Mouse (Mus musculus) heart, embryonic 12.5 days (tissue): ENCODE measurements around the gene Fam241b. TPM values are rescaled to one million over a fixed set of nuclear protein-coding genes. Genes with fewer than 3 reads are reported as not detected.

Experiments used
- ATAC-seq: fragments of 200-750 bp; cut with Nextera tagmentation; 2 replicates; pipeline ENCODE4 v1.8.0; 2017; ENCODE audit warnings: moderate TSS enrichment, moderate library complexity; ENCODE audit not compliant: insufficient number of reproducible peaks, low FRiP score
- H3K27ac ChIP-seq: fragments of 300-500 bp; sonication (generic); 2 replicates; pipeline ENCODE4 v1.5.1; 2016; ENCODE audit warnings: mild to moderate bottlenecking, moderate library complexity; ENCODE audit not compliant: poor library complexity, severe bottlenecking
- H3K27me3 ChIP-seq: fragments of 300-500 bp; sonication (generic); replicated peaks from 2 replicates; pipeline ENCODE4 v1.6.1; 2016; ENCODE audit warnings: mild to moderate bottlenecking, moderate library complexity
- H3K36me3 ChIP-seq: fragments of 300-500 bp; sonication (generic); 2 replicates; pipeline ENCODE4 v1.6.1; 2016; ENCODE audit warnings: mild to moderate bottlenecking, moderate library complexity
- H3K4me1 ChIP-seq: fragments of 300-500 bp; sonication (generic); replicated peaks from 2 replicates; pipeline ENCODE4 v1.6.1; 2016; ENCODE audit warnings: mild to moderate bottlenecking
- H3K4me2 ChIP-seq: fragments of 300-500 bp; sonication (generic); 2 replicates; pipeline ENCODE4 v1.6.1; 2016; ENCODE audit warnings: mild to moderate bottlenecking, moderate library complexity
- H3K4me3 ChIP-seq: fragments of 300-500 bp; sonication (generic); 2 replicates; pipeline ENCODE4 v1.5.1; 2016; ENCODE audit warnings: mild to moderate bottlenecking
- H3K9ac ChIP-seq: fragments of 300-500 bp; sonication (generic); 2 replicates; pipeline ENCODE4 v1.6.1; 2016; ENCODE audit warnings: mild to moderate bottlenecking, moderate library complexity
- H3K9me3 ChIP-seq: fragments of 300-500 bp; sonication (generic); replicated peaks from 2 replicates; pipeline ENCODE4 v1.6.1; 2016; ENCODE audit warnings: mild to moderate bottlenecking, moderate library complexity
- WGBS: fragments of 180-500 bp; shearing (Covaris S2); methylation state at CpG from one replicate; pipeline ENCODE4 v1.1.7; 2016; 5-methylcytosine and 5-hydroxymethylcytosine counted together
- polyA plus RNA-seq: library from polyadenylated mRNA; unstranded; fragments of >200 nt; fragmentation: Nextera tagmentation; extraction: Ambion mirVana; gene quantifications from 2 replicates; pipeline ENCODE4 v1.2.1, GENCODE M21; 2016

Fam241b gene
- polyA plus RNA-seq, 1 experiment from 2014 or later: 3.7 TPM

DNA sequence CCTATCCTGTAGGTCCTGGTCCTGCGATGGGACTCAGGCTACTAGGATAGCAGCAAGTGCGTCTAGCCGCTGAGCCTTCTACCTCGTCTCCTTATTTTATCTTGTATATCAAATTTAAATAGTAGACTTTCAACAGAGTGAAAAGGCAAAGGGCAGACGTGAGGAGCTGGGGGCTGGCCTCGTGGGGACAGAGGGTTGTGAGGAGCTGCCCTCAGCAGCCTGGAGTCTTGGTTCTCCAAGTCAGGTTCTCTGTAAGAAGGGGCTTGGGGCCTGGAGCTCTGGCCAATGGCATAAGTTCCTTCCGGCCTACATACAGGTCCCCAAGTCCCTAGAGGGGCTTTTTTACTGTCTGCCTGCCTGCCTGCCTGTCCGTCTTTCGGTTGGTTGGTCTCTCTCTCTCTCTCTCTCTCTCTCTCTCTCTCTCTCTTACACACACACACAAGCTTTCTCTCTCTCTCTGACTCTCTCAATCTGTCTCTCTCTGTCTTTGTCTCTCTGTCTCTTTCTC is 30.3 kb upstream of the Fam241b start:
- 37% methylated on average over 9 of the region's 9 CpGs for WGBS
- Histone ChIP-seq H3K36me3 (no peaks in the 10 kb centered on the region), H3K9me3 (peaks cover 6% of the 10 kb centered on the region; the same call in 1 of the 2 replicates), H3K27me3 (peaks cover 17% of the 10 kb centered on the region; the same call in 1 of the 2 replicates), H3K9ac (no peak overlapping the region), H3K27ac (no peak overlapping the region), H3K4me1 (no peaks in the 10 kb centered on the region), H3K4me3 (no peak overlapping the region), H3K4me2 (no peak overlapping the region)
- no peak for ATAC-seq

DNA sequence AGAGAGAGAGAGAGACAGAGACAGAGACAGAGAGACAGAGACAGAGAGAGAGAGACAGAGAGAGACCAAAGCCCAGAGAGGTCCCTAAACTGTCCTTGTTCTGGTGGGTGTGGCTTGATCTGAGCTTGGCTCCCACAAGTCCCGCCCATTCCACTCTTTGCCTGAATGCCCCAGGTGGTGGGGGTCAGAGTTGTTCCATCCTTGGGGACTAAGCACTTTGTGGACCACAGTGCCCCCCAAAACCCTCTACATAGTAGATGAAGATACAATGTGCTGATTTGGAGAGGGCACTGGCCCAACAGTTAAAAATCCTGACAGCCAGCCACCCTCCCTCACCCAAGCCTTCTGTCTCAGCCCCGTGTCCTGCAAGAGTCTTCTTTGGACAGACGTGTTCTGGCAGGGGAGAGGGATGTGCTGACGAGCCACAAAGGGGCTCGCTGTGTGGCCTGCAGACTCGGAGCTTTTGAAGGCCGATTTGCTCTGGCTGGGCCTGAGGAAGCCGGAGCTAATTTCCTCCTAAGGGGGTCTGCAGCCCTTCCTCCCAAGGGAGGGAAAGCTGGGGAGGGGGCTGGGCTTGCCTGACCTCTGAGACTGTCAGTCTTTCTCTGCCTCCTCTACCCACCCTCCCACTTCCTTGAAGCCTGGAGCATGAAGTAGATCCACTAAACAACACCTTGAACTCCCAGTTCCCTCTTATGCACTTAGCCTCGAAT is 29.3 kb upstream of the Fam241b start:
- no peak for ATAC-seq
- H3K9me3 ChIP-seq: 0 out of 2 replicates have a peak, but pooled peaks cover 1% of the 10 kb centered on the region
- peaks cover 17% of the 10 kb centered on the region; the same call in 1 of the 2 replicates for H3K27me3 ChIP-seq
- H3K27ac ChIP-seq: no peak overlapping the region
- H3K9ac ChIP-seq: no peak overlapping the region
- WGBS: 6% methylated on average over 9 of the region's 9 CpGs
- no peak overlapping the region for H3K4me3 ChIP-seq
- H3K4me1 ChIP-seq: no peaks in the 10 kb centered on the region
- H3K4me2 ChIP-seq: no peak overlapping the region
- no peaks in the 10 kb centered on the region for H3K36me3 ChIP-seq

DNA sequence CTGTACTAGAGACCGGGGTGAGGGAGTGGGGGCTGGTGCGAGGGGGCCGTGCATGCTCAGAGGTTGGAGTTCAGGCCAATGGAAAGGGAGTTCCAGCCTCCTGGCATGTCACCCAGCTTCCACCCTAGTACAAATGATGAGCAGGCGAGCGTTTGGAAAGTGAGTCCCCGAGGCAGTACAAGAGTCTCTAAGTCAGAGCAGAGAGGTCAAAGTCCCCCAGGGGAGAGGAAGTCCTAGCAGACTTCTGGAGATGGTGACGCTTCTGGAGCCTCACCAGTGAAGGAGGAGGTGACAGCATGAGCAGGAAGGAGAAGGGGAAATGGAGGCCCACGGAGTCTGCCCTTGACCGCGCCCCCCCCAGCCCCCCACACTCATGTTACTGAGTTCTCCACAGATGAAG is 18.7 kb upstream of the Fam241b start:
- Histone ChIP-seq H3K9ac (no peak overlapping the region), H3K4me3 (no peak overlapping the region), H3K27ac (no peak overlapping the region), H3K27me3 (no peaks in the 10 kb centered on the region), H3K9me3 (peaks cover 6% of the 10 kb centered on the region; the same call in 1 of the 2 replicates), H3K4me2 (no peak overlapping the region), H3K36me3 (no peaks in the 10 kb centered on the region), H3K4me1 (no peaks in the 10 kb centered on the region)
- no peak for ATAC-seq
- WGBS: 53% methylated on average over 10 of the region's 10 CpGs

DNA sequence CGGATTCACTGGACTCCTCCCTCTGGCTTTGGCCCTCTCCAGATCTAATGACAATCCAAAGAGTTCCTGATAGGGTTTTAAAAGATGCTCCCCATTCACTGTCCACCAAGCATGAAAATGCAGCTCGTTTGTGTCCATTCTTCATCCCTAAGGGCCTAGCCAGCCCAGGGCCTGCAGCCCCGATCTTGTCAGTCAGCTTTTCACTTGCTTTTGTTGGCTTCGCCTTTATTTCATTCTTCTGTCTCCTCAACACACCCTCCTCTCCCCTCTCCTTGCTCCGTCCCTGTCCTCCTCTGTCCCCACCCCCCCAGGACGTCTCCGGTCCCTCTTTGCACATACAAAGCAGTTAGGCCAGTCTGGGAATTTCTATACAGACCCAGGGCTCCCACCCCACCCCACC is 6.2 kb upstream of the Fam241b start:
- Histone ChIP-seq H3K9ac (no peak overlapping the region), H3K4me2 (no peak overlapping the region), H3K27ac (no peak overlapping the region), H3K27me3 (peaks cover 60% of the 10 kb centered on the region), H3K4me1 (no peaks in the 10 kb centered on the region), H3K36me3 (no peaks in the 10 kb centered on the region), H3K4me3 (no peak overlapping the region), H3K9me3 (no peaks in the 10 kb centered on the region; the same call in 1 of the 2 replicates)
- 59% methylated on average over 7 of the region's 7 CpGs for WGBS
- no peak for ATAC-seq

DNA sequence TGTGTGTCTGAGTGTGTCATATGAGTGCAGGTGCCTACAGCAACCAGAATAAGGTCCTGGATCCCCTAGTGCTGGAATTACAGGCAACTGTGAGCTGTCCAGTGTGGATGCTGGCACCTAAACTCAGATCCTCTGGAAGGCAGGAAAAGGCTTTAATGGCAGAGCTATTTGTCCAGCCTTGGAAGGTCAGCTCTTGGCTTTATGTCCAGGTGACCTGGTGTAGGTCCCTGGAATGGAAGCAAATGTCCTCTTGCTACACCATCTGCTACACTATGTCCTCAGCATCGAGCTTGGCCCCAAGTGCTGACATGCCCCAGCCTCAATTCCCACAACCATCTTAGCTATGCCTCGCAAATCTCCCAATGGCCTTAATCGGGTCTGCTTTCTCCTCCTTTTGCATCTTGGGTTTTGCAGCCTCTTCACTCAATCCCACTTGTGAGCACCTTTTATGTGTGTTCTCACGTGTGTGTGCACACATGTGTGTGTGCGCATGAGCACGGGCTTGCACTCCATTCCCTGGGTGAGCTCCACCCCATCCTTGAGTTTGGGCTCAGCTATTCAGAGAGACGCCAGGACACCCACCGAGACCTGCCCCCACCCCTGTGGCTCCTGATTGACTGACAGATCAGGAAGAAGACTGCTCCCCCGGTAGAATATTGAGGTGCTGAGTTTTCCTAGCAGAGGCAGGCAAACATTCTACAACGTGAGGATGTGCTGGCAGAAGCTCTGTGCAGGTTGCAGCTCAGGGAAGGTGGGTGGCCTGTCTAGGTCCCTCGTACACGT is 3.9 kb upstream of the Fam241b start:
- ATAC-seq: no peak
- Histone ChIP-seq H3K4me1 (no peaks in the 10 kb centered on the region), H3K4me2 (no peak overlapping the region), H3K27ac (no peak overlapping the region), H3K36me3 (no peaks in the 10 kb centered on the region), H3K9ac (no peak overlapping the region), H3K9me3 (no peaks in the 10 kb centered on the region), H3K4me3 (no peak overlapping the region), H3K27me3 (peaks cover 75% of the 10 kb centered on the region)
- WGBS: 51% methylated on average over 12 of the region's 12 CpGs

DNA sequence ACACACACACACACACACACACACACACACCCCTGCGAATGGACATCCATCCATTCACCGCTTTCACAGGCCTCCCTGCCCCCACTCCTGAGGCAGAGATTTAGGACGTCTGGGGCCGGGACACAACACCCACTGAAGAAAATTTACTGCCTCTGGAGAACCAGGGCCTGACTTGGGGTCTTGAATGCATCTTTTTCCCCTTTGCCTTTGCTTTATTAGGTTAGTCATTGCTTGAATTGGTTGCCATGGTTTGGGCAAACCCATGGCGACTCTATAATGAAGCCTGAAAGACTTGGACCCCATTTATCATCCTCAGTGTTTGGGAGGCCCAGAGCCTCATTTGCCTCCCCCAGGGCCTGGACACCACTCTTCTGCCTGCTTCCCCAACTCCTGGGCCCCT is 2.2 kb upstream of the Fam241b start:
- H3K4me1 ChIP-seq: no peaks in the 10 kb centered on the region
- H3K4me2 ChIP-seq: no peak overlapping the region
- no peak for ATAC-seq
- H3K27me3 ChIP-seq: peaks cover 73% of the 10 kb centered on the region
- H3K36me3 ChIP-seq: no peaks in the 10 kb centered on the region
- H3K4me3 ChIP-seq: no peak overlapping the region
- 71% methylated on average over 5 of the region's 5 CpGs for WGBS
- H3K27ac ChIP-seq: no peak overlapping the region
- H3K9me3 ChIP-seq: no peaks in the 10 kb centered on the region
- H3K9ac ChIP-seq: no peak overlapping the region

DNA sequence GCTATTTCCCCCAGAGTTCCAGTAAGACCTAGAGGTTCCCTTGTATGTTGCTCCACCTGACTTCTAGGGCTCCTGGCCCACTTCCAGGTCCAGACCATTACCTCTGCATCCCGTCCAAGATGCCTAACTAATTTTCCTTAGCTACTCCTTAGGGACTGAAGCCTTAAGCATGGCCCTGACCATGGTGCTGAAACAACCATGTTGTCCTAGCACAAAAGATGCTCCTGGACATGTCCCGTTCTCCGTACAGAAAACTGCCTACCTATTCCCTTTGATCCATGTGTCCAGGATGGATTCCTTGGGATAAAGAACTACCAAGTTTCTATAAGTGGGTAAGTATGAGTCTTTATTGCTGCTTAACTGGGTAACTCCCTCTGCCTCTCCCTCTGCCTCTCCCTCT is 5.7 kb downstream of the Fam241b start:
- Histone ChIP-seq H3K4me1 (peaks cover 7% of the 10 kb centered on the region; the same call in 1 of the 2 replicates), H3K27ac (no peak overlapping the region), H3K36me3 (no peaks in the 10 kb centered on the region), H3K9ac (no peak overlapping the region), H3K9me3 (no peaks in the 10 kb centered on the region), H3K4me3 (no peak overlapping the region), H3K27me3 (peaks cover 81% of the 10 kb centered on the region), H3K4me2 (no peak overlapping the region)
- 17% methylated on average over 3 of the region's 3 CpGs for WGBS
- no peak for ATAC-seq

DNA sequence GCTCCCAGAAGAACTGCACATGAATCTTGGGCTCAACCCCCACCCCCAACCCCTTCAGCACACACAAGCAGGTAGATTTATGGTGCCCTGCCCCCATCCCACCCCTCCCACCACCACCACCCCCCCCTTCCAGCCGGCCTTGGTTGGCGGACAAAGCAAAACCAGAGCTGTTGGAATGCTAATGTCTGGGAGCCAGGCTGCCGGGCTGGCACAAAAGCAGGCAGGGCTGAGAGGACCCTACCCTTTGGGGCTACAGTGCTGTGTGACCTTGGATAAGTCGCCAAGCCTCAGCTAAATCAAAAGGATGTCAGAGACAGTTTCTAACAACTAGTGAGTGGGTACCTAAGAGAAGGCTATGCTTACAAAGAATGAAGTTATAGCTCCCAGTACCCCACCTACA is 6.6 kb downstream of the Fam241b start:
- H3K4me1 ChIP-seq: peaks cover 12% of the 10 kb centered on the region
- ATAC-seq: no peak
- WGBS: 18% methylated on average over 4 of the region's 4 CpGs

DNA sequence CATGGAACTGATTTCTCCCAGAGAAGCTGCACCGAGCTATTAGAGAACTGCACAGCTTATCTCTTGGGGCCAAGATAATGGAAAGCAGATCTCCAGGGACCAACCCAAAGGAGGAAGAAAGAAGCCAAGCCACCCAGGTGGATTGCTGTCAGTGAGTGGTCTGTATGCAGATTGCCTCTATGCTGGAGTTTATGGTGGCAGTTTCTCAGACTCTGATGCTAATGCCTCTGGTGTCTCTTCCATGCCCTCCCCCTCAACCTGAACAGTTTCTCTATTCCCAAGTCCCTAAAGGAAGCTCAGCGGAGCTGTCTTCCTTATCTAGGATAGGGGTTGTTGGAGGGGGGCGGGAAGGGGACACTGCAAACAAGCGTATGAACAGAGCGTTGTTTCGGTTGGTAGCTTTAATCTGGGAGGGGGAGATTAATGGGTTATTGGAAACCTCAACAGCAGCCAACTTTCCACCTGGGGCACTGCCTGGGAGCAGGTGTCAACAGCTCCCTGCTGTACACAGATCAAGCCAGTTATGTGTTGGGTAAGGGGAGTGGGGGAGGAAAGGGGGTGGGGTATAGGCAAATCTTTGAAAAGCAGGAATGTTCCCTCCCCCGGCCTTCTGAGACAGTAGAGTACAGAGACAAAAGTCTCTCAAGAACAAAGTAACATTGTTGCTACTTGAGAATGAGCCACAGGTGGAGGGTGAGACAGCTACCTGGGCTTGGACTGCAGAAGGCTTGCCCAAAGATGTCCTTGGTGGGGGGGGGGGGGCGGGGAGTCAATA is 7.8 kb downstream of the Fam241b start:
- no peak overlapping the region for H3K4me3 ChIP-seq
- no peak for ATAC-seq
- WGBS: 7% methylated on average over 7 of the region's 8 CpGs
- H3K27me3 ChIP-seq: peaks cover 92% of the 10 kb centered on the region
- no peak overlapping the region for H3K27ac ChIP-seq
- H3K9me3 ChIP-seq: no peaks in the 10 kb centered on the region
- no peak overlapping the region for H3K4me2 ChIP-seq
- H3K36me3 ChIP-seq: no peaks in the 10 kb centered on the region
- H3K9ac ChIP-seq: no peak overlapping the region
- H3K4me1 ChIP-seq: peaks cover 12% of the 10 kb centered on the region

More for the DNA sequence above, 6.6 kb downstream of the Fam241b start:
- Histone ChIP-seq H3K36me3 (no peaks in the 10 kb centered on the region), H3K4me3 (no peak overlapping the region), H3K27me3 (peaks cover 89% of the 10 kb centered on the region), H3K9me3 (no peaks in the 10 kb centered on the region), H3K27ac (no peak overlapping the region), H3K9ac (no peak overlapping the region), H3K4me2 (no peak overlapping the region)

DNA sequence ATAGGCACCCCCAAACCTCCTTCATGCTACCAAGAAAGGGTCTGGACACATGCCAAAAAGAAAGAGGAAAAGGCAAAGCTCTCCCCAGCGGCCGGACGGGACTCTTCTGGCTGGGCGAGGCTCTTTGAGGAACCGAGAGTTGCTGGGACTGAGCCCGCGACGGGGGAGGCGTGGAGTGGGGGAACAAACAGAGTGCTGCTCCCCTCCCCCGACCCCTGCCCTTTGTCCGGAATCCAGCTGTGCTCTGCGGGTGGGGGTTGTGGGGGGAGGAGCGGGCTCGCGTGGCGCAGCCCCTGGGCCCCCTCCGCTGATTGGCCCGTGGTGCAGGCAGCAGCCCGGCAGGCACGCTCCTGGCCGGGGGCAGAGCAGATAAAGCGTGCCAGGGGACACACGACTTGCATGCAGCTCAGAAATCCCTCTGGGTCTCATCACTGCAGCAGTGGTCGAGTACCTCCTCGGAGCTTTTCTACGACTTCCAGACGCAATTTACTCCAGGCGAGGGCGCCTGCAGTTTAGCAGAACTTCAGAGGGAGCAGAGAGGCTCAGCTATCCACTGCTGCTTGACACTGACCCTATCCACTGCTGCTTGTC is 10.9 kb downstream of the Fam241b start, which contains the start of gene Neurog3:
Gene Neurog3 (plus strand): TSS at position 400 of the 591 bp plus-strand sequence.
- WGBS: under 1% methylated on average over 29 of the region's 29 CpGs
- H3K9ac ChIP-seq: no peak within 1 kb of the TSS
- ATAC-seq: no peak
- no peaks in the 10 kb centered on the region for H3K36me3 ChIP-seq
- peaks cover 99% of the 10 kb centered on the region for H3K27me3 ChIP-seq
- H3K9me3 ChIP-seq: no peaks in the 10 kb centered on the region
- peak within 1 kb of the TSS; percentile 27 for H3K4me3 ChIP-seq
- H3K27ac ChIP-seq: no peak within 1 kb of the TSS
- peaks cover 12% of the 10 kb centered on the region for H3K4me1 ChIP-seq
- H3K4me2 ChIP-seq: peak within 1 kb of the TSS; percentile 57
